Mouse (Mus musculus) heart, adult 18-20 months (tissue): ENCODE measurements around the gene Phlda1. TPM values are rescaled to one million over a fixed set of nuclear protein-coding genes. Genes with fewer than 3 reads are reported as not detected.
"Not testable (repeated sequence)": the region's sequence is repeated elsewhere in the genome, so short reads cannot be mapped to it uniquely, and the experiment has no call there.

ENCODE experiments used
- DNase-seq, 2 experiments: peaks; one replicate each; pipeline ENCODE4 v3.0.0; 2021 to 2022; ENCODE audit warnings: mixed read lengths in 1 of 2
- long read RNA-seq, 2 experiments: library from polyadenylated mRNA; stranded (forward); transcript quantifications; one replicate each; pipeline ENCODE4 v2.0.0; 2021
- total RNA-seq, 2 experiments: library from RNA; stranded (reverse); gene quantifications; 2 replicates each; pipeline ENCODE4 v1.2.3; 2021

Gene Phlda1
- total RNA-seq, result 10 to 100 TPM in 1 of 2 experiments, 1 to 10 TPM in 1; 9.7 to 18.7 TPM
- long read RNA-seq, experiment 1, transcript Phlda1-201 (2 exons, 1,949 nt), result major isoform, 51 of 53 reads
- long read RNA-seq, experiment 1, partial matches to known transcripts, result 0 of 53 reads
- long read RNA-seq, experiment 1, other reads (novel, unspliced or antisense), result 2 of 53 reads
- long read RNA-seq, experiment 2, transcript Phlda1-201 (2 exons, 1,949 nt), result major isoform, 10 of 11 reads
- long read RNA-seq, experiment 2, partial matches to known transcripts, result 0 of 11 reads
- long read RNA-seq, experiment 2, other reads (novel, unspliced or antisense), result 1 of 11 reads

DNA sequence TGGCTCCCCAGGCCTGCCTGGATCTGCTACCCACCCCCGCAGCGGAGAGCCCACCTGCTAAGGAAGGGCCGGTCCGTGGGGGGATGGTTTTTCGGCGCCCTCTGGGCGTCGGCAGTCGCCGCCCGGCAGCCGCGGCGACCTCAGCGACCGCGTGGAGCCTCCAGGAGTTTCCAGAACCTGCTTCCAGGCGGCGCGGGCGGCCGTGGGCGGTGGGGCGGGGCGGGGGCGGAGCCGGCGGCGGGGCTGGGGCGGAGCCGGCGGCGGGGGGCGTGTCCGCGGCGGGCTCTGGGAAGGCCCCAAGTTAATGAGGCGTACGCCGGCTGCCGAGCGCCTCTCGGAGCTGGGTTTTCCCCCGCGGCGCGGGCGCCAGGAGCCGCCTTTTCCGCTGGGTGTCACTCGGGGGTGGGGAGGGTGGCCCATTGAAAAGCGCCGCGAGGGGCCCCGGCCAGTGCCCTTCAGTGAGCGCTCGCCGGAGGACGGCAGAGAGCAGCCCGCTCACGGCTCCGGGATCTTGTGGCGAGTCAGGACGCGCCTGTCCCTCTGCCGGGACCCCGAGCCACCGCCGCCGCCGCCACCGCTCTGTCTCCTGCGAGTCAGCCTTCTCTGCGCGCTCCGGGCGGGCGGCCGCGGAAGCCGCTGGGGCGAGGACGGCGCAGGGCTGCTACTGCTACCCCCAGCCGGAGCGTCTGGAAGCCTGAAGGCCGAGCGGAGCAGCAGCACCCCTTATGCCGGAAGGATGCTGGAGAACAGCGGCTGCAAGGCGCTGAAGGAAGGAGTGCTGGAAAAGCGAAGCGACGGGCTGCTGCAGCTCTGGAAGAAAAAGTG is at the start of gene Phlda1:
Phlda1 (plus strand) TSS at position 186 of the 825 bp plus-strand sequence.
- peak; percentile 96 to 98 for DNase-seq

DNA sequence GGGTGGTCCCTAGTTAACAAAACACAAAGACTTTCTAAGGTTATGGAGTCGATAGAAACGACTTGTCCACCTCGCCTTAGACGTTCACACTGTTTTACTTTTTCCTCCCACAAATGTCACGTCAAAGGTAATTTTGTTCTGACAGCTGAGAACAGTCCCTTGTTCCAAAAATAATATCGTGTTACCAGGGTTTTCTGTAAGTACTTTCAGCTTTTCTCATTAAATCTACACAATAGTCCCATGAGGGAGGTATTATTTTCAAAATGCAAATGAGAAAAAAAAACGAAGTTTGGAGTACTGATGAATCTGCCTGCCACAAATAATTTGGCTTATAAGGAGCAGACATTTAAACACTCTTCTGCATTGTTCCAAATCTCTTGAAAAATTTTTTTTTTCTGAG is 48.0 kb upstream of the Phlda1 start:
- no peak for DNase-seq

DNA sequence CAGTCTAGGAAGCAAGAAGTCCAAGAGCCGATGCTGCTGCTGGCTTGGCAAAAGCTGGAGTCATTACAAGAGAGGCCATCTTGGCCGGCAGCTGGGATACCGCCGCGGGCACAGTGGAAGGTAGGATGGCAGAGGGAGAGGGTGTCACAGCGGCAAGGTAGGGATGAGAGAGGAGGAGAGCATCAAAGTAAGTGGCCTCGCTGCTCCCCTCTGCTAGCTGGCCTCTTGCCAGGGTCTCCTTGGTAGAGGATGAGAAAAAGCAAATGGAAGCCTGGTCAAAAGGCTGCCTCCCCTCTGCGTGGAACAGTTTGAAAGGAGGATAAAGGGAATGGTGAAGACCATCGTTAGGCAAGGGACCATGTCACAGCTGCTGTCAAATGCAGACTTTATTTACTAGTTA is 47.0 kb upstream of the Phlda1 start:
- DNase-seq, result no peak

DNA sequence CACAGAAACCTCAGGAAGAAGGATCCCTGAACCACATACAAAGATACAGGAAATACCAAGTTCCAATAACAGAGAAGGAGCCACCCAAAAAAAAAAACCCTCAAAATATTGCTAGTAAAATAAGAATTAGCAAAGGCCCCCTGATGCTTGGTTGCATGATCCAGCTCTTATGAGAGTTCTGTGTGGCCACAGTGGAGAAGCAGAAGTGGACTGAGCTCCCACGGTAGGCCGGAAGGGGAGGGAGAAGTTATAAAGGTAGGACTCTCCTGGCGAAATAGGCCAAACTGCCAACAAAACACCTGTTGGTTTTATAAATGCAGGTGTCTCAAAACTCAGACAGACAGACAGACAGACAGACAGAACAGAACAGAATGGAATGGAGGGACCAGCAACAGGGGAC is 46.2 kb upstream of the Phlda1 start:
- no peak for DNase-seq

DNA sequence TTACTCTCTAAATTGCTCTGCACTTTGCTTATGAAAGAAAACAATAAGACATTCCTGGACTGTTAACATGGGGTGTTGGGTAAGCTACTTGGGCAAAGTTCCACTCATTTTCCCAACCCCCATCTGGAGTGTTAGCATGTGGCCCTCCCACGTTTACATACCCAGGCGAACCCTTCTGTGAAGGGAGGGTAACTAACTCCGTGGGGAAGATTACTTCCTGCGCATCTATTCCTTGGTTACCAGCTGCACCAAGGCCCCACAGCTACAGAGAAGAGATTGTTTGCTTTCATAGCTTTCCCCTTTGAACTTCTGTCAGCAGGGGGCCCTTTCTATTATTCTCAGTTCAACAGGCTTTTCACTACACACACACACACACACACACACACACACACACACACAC is 45.7 kb upstream of the Phlda1 start:
- DNase-seq, result no peak

DNA sequence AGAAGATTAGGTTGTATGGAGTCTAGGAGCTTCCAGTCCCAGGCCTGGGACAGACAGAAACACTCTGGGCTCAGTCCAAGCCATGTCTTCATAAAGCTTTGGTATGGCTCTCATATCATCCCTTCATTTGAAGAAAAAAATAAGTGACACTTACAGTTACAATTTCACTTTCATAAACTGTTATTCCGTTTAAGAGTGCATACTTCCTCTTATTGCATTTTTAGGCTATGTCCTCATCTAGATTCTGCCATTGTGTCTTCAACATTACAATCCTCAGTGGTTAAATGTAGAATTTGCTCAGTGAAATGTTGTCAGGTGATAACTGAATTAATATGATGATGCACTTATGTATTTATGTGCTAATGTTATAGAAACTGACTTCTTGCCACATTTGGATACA is 41.3 kb upstream of the Phlda1 start:
- no peak for DNase-seq

DNA sequence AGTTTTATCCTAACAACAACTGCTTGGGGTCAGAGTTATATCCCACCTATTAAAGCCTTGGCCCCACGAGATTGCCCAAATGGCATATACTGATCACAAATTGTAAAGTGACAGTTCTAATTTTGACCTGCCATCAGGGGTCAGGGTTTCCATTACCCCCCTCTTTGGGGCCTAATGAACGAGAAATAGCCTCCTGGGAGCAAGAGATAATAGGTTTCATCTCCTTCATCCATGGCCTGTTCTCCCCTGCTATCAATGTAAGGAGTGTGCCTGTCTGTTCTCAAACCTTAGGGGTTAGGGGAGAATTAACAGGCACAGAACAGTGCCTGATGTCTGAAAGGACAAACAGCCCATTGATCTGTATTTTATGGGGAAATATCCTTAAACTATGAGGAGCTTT is 40.7 kb upstream of the Phlda1 start:
- no peak for DNase-seq

DNA sequence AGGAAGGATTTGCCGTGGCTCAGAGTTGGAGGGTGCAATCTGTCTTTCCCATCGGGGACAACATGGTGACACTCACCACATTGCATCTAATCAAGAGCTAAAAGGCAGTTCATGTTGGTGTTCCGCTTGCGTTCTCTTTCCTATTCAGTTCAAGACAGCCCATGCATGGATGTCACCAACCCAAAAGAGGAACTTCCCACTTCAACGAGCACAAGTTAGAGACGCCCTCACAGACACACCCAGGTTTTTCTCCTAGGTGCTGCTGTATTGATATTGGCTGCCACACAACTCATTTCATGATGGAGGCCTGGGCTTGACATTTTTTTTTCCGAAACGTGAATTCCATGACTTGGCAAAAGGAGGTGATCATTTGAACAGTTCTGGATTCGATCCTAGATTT is 34.9 kb upstream of the Phlda1 start:
- peak in 1 of 2 experiments; percentile 28 for DNase-seq

DNA sequence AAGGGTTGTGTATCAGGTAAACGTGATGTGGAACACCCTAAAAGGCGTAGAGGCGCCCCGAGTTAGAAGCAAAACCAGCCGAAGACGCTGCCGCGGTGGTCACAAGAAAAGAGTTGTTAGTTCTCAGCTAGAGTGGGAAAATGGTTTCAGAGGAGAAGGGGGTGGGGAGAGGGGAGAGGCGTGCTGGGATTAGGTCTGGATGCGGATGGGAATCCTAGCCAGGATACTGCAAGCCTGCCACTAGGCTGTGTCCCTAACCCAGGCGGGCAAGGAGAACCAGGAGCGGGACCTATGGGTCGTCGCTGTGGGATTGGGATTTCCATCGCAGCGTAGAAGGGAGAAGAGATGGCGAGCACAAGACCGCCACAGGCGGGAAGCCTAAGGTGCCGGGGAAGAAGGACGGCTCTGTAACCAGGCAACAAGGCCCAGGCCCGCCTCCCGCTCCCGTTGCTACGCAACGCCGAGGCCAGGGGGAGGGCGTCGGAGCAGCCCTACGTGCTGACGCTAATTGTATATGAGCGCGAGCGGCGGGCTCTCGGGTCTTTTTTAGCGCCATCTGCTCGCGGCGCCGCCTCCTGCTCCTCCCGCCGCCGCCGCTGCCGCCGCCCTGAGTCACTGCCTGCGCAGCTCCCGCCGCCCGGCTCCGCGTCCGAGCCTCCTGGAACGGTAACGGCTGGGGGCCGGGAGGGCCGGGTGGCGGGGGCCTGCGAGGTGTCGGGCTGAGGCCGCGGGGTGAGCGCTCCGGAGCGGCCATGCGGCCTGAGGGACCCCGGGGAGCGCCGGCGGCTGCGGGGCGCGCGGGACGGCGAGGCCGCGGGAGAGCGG is 33.2 kb upstream of the Phlda1 start, which contains the start of gene Nap1l1:
Nap1l1 (plus strand) TSS at position 538 of the 825 bp plus-strand sequence.
- peak; percentile 98 to 99 for DNase-seq

DNA sequence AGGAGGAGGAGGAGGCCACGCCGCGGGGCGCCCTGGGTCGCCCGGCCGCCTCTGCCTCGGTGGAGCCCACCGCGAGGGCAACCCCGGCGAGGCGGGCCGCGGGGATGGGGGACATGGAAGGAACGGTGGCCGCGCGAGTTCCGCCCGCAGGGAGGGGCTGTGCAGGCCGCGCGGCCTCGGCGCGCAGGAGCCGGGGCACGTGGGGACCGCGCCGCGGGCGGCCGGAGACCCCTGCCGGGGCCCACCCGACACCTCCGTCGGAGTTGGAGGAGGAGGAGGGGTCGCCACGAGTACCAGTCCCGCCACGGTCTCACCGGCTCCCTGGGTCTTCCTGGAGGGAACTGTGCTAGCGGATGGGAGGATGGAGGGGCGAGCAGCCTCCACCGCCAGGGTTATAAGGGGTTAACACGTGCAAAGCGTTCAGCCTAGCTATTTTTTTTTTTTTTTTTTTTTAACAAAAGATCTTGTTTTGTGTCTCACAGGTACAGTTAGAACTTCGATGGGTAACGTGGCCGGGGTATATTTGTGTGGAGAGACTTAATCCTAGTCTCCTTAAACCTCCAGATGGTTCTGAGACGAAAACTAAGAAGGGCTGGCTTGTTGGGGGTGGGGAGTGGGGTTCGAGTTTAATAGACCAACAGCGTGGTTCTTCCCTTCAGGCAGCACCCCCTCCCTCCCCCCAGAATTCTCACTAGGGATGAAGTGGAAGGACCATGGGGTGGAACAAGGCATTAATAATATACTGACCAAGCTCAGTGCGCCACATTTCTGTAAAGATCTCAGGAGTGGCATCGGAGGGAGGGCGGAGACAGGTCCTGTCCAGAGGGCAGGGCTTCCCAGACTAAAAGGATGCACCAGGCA is 32.3 kb upstream of the Phlda1 start:
- DNase-seq, result peak; percentile 6 to 38

DNA sequence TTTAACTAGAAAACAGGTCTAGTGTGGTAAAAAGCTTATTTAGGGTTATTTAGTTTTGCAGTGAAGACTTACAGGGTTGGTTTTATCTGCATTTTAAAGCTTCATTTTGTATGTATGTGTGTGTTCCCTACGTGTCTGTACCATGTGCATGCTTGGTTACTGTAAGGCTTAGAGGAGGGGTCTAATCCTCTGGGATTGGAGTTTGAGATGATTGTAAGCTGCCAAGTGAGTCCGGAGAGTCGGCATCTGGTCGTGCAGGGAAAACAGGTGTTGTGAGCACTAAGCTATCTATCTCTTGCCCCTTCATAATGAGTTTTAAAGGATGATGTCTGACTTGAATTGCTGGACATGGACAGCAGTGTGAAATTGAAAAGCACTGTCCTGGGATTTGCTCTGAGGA is 29.8 kb upstream of the Phlda1 start:
- DNase-seq, result no peak

DNA sequence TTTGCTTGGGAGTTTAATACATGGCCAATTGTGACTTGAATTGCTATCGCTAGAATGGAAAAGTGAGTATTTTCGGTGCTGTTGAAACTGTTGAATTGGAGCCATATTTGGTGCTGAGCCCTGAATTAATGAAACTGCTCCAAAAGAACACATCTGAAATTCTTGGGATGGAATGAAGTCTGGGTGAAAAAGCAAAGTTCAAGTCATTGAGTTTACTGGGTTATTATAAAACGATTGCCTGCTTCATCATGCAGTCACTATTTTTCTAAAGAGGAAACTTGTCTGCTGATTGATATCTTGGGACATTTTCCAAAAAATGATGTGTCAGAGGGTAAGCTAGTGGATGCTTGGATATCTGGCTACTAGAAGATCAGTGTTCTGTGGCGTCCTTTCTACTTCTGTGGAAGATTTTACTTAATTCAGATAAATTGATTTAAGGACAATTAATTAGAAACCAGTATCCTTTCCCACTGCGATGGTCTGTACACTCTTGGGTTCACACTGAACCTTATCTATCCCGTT is 29.0 kb upstream of the Phlda1 start:
- no peak for DNase-seq

DNA sequence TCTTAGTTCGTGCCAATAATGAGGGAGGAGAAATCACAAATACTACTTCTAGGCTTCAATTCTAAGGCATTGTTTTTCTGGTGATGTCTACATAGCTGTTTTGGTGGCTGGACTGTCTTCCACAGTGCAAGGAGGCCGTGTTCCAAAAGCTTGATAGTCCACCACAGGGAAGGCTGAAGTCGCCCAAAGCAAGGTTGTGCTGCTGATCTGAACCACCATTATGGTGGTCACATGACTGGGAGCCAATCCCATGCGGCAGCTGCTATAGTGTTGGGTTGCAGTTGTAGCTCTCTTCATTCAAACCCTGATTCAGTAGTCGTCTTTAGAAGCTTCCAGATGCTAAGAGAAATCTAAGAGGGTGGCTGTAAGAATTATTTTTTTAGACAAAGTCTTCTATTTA is 26.5 kb upstream of the Phlda1 start:
- no peak for DNase-seq

DNA sequence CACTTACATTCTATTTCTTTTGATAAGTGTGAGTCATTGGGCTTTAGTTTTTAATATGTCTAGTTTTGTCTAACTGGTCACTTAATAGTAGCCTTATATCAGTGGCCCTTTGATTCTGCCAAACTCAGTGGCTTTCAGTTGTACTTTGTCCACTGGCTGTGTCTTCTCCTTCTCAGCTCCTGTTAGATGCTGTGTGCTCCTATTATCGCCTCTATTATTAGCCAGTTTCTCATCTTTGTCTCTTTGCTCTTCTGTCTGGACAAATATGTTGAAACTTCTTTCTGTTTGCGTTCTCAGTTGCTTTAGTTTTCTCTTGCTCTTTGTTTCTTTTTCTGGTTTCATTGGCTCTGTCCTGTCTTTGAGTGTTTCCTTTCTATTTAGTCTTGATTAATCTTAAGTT is 23.4 kb upstream of the Phlda1 start:
- DNase-seq, result no peak

DNA sequence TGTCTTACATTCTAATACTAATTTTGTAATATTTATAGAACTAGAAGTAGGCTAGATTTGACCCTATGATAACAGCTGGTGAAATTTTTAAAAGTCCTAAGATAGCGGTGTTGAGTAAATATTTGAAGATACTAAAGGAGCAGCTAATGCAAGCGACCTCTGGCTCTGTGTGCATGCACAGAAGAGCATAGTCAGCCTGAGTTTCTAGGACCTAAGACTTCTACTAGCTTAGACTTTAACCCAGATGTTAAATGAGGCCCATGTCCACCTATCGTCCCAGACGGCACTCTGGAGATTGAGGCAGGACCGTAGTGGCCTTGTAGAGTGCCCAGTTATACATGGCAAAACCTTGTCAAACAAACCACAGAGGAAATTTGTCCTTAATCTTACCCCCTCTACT is 22.0 kb upstream of the Phlda1 start:
- DNase-seq, result no peak

DNA sequence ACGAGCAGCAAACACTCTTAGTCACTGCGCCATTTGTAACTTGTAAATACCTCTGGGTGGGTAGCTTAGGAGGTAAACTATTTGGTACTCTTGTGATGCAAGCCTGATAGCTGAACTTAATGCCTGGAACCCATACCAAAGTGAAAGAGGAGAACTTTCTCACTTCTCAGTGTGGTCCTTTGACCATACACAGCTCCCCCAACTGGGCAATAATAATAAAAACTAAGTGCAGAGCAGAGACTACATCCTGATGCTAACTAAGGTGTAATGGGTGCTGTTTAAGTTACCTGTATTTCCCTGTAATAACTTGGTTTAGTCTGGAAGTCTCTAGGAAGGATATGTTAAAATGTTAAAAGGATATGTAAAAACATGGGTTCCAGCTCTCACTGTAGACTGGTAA is 17.3 kb upstream of the Phlda1 start:
- no peak for DNase-seq

DNA sequence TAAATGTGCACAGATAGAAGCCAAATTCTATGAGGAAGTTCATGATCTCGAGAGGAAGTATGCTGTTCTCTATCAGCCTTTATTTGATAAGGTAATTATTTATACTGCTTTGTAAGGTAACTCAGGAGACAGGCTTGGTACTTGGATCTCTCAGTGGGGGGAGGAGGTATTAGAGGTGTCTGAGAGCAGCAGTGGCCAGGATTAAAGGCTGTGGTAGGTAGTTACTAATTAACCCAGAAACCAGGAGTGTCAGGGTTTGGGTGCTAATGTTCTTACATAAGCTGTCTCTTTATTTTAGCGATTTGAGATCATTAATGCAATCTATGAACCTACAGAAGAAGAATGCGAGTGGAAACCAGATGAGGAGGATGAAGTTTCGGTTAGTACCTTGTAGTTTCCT is 16.0 kb upstream of the Phlda1 start:
- not testable (repeated sequence) for DNase-seq

DNA sequence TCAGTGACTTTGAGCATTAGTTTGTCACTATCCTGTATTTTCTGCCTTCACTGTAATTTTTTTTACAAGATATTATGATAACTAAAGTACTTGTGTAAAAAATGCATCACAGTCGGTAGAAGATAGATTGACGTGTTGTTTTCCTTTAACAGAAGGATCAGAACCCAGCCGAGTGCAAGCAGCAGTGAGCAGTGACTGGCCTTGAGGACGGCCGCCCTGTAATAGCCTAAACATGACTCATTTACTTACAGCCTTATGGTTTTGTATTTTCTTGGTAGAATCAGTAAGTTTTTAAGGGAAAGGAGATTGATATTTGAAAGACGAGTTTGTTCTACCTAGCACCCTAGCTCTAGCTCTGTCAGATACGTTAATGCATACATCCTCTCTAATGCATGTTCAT is 10.2 kb upstream of the Phlda1 start:
- no peak for DNase-seq

DNA sequence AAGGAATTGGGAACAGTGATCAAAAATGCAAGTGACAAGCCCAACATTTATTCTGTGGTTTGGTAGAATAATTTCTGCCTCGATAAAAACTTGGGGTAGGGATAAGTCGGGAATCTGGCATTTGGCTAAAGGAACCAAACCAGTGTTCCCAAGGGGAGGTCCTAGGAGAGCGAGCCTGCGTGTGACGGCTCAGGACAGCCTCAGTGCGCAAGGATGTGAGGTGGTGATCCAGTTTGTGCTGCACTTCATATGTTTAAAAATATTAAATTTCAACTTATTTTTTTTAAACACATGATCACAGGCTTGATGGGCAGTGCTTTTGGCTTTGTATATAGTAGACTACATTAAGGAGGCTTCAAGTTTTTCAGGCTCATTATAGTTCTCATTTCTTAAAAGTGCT is 6.2 kb upstream of the Phlda1 start:
- DNase-seq, result no peak

DNA sequence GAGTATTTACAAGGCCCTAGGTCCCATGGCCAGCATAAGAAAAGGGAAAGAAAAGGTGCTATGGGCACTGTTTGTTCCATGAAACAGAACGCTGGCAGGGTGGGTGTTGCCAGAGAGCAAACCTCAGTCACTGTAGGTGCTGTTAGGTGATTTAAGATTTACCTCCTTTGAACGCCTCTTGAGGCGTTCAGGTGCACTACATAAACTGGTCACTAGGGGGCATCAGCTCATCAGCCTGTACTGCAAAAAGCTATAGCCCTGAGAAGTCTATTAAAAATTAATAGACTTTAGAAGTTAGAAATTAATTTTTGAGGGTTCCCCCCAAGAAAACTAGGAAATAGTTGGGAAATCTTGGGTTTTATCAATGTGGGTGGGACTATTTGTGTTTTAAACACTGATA is 3.0 kb upstream of the Phlda1 start:
- peak; percentile 71 to 90 for DNase-seq

DNA sequence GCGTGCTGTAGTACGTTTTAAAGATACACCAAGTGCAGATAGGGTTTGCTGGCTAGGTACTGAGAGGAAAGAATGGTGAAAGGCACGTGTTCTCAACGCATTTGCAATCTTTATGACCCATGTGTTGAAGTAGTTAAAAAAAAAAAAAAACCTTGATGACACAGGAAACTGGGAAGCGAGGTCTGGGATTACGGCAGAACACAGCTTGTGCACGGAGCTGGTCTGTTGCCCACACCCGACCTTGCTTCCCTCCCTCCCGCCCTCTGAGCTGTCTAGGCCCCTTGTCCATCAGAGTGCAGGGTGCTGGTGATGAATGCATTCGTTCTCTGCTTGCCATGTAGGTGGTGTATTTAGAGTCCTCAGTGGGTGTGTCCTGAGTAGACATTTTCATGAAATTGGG is 2.4 kb upstream of the Phlda1 start:
- DNase-seq, result no peak

DNA sequence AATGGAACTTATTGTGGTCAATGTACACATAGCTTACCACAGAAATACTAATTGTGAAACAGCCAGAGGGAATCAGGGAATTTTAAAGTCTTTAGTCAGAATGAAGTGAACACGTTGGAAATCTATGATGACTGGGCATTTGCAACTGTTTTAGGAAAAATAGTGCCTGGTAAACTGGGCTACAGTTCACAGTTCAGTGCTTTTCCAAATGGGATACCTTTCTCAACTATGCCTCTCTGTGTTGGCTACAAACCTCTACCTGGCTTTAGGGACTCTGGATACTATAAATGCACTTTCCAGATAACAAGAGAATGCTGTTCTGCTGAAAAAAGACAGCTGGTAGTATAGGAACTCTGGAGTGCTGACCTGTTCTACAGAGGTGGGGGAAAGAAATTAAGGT is 1.5 kb upstream of the Phlda1 start:
- DNase-seq, result no peak
